Mouse (Mus musculus) intestine, embryonic 15.5 days (tissue): ENCODE data around the gene Hs6st1. TPM values are rescaled to one million over a fixed set of nuclear protein-coding genes. Genes with fewer than 3 reads are reported as not detected.

Source experiments
- ATAC-seq: fragments of 200-750 bp; cut with Nextera tagmentation; 2 replicates; pipeline ENCODE4 v1.8.0; 2017; ENCODE audit warnings: moderate TSS enrichment, moderate library complexity
- H3K27ac ChIP-seq: fragments of 300-500 bp; sonication (generic); 2 replicates; pipeline ENCODE4 v1.5.1; 2015; ENCODE audit warnings: mild to moderate bottlenecking, inconsistent platforms
- H3K27me3 ChIP-seq: fragments of 300-500 bp; sonication (generic); replicated peaks from 2 replicates; pipeline ENCODE4 v1.6.1; 2015; ENCODE audit warnings: inconsistent platforms
- H3K36me3 ChIP-seq: fragments of 300-500 bp; sonication (generic); 2 replicates; pipeline ENCODE4 v1.6.1; 2015; ENCODE audit warnings: inconsistent platforms
- H3K4me1 ChIP-seq: fragments of 300-500 bp; sonication (generic); replicated peaks from 2 replicates; pipeline ENCODE4 v1.6.1; 2015; ENCODE audit warnings: inconsistent platforms
- H3K4me2 ChIP-seq: fragments of 300-500 bp; sonication (generic); replicated peaks from 2 replicates; pipeline ENCODE4 v1.6.1; 2015; ENCODE audit warnings: mild to moderate bottlenecking, inconsistent platforms
- H3K4me3 ChIP-seq: fragments of 300-500 bp; sonication (generic); replicated peaks from 2 replicates; pipeline ENCODE4 v1.5.1; 2015; ENCODE audit warnings: inconsistent platforms
- H3K9ac ChIP-seq: fragments of 300-500 bp; sonication (generic); 2 replicates; pipeline ENCODE4 v1.6.1; 2015; ENCODE audit warnings: inconsistent platforms
- H3K9me3 ChIP-seq: fragments of 300-500 bp; sonication (generic); 2 replicates; pipeline ENCODE4 v1.6.1; 2016; ENCODE audit warnings: inconsistent platforms
- WGBS: fragments of 180-500 bp; shearing (Covaris S2); methylation state at CpG from one replicate; pipeline ENCODE4 v1.1.7; 2015; 5-methylcytosine and 5-hydroxymethylcytosine counted together
- polyA plus RNA-seq: library from polyadenylated mRNA; unstranded; fragments of >200 nt; fragmentation: Nextera tagmentation; extraction: Ambion mirVana; gene quantifications from 2 replicates; pipeline ENCODE4 v1.2.1, GENCODE M21; 2015

Hs6st1 gene
- polyA plus RNA-seq, 1 experiment from 2014 or later: 10.6 TPM

GRCm38 (mm10) chr1:36067201-36067600 lies 999 bp upstream of the Hs6st1 start:
- 71% methylated on average over 4 of the region's 4 CpGs for WGBS

GRCm38 (mm10) chr1:36067611-36068010 lies 589 bp upstream of the Hs6st1 start:
- Histone ChIP-seq H3K27ac (no peak overlapping the region), H3K9ac (peak overlapping the region; percentile 73), H3K4me2 (peak overlapping the region; percentile 90), H3K36me3 (no peaks in the 10 kb centered on the region), H3K9me3 (no peaks in the 10 kb centered on the region), H3K4me1 (peaks cover 46% of the 10 kb centered on the region), H3K4me3 (peak overlapping the region; percentile 70), H3K27me3 (no peaks in the 10 kb centered on the region)
- no peak; the same call in 1 of the 2 replicates for ATAC-seq
- 27% methylated on average over 12 of the region's 12 CpGs for WGBS

More at GRCm38 (mm10) chr1:36067201-36067600, 999 bp upstream of the Hs6st1 start:
- no peaks in the 10 kb centered on the region for H3K36me3 ChIP-seq
- ATAC-seq: no peak
- H3K27ac ChIP-seq: no peak overlapping the region
- no peaks in the 10 kb centered on the region for H3K27me3 ChIP-seq
- H3K4me1 ChIP-seq: peaks cover 45% of the 10 kb centered on the region
- no peaks in the 10 kb centered on the region for H3K9me3 ChIP-seq
- H3K4me3 ChIP-seq: no peak overlapping the region
- no peak overlapping the region for H3K4me2 ChIP-seq
- no peak overlapping the region for H3K9ac ChIP-seq

GRCm38 (mm10) chr1:36068531-36069120 lies 426 bp downstream of the Hs6st1 start:
- Histone ChIP-seq H3K27ac (peak overlapping the region; percentile 75), H3K4me1 (peaks cover 50% of the 10 kb centered on the region), H3K27me3 (no peaks in the 10 kb centered on the region), H3K4me2 (peak overlapping the region; percentile 90), H3K4me3 (peak overlapping the region; percentile 70), H3K9ac (peak overlapping the region; percentile 73), H3K36me3 (no peaks in the 10 kb centered on the region), H3K9me3 (no peaks in the 10 kb centered on the region)
- WGBS: 0% methylated on average over 62 of the region's 76 CpGs
- ATAC-seq: peak; percentile 37

GRCm38 (mm10) chr1:36069291-36069771 lies 1.1 kb downstream of the Hs6st1 start:
- Histone ChIP-seq H3K9me3 (no peaks in the 10 kb centered on the region), H3K36me3 (no peaks in the 10 kb centered on the region), H3K9ac (peak overlapping the region; percentile 73), H3K27ac (peak overlapping the region; percentile 75), H3K4me3 (peak overlapping the region; percentile 70), H3K27me3 (no peaks in the 10 kb centered on the region), H3K4me1 (peaks cover 49% of the 10 kb centered on the region), H3K4me2 (peak overlapping the region; percentile 90)
- ATAC-seq: peak; percentile 19
- WGBS: 2% methylated on average over 13 of the region's 13 CpGs

GRCm38 (mm10) chr1:36070190-36070589 lies 2.0 kb downstream of the Hs6st1 start:
- no peaks in the 10 kb centered on the region for H3K36me3 ChIP-seq
- H3K9me3 ChIP-seq: no peaks in the 10 kb centered on the region
- H3K27me3 ChIP-seq: no peaks in the 10 kb centered on the region
- peaks cover 48% of the 10 kb centered on the region for H3K4me1 ChIP-seq
- peak overlapping the region; percentile 90 for H3K4me2 ChIP-seq
- peak overlapping the region; percentile 70 for H3K4me3 ChIP-seq
- 49% methylated on average over 6 of the region's 6 CpGs for WGBS
- H3K27ac ChIP-seq: no peak overlapping the region; the same call in 1 of the 2 replicates
- H3K9ac ChIP-seq: peak overlapping the region; percentile 73
- no peak for ATAC-seq

GRCm38 (mm10) chr1:36070740-36071139 lies 2.5 kb downstream of the Hs6st1 start:
- Histone ChIP-seq H3K9ac (peak overlapping the region; percentile 73; the same call in 1 of the 2 replicates), H3K4me1 (peaks cover 54% of the 10 kb centered on the region), H3K27me3 (no peaks in the 10 kb centered on the region), H3K4me3 (peak overlapping the region; percentile 70), H3K4me2 (peak overlapping the region; percentile 90), H3K27ac (no peak overlapping the region; the same call in 1 of the 2 replicates), H3K36me3 (no peaks in the 10 kb centered on the region), H3K9me3 (no peaks in the 10 kb centered on the region)
- ATAC-seq: no peak
- WGBS: 52% methylated on average over 3 of the region's 3 CpGs

- no peaks in the 10 kb centered on the region for H3K27me3 ChIP-seq
- H3K9me3 ChIP-seq: no peaks in the 10 kb centered on the region
- ATAC-seq: 0 out of 2 replicates have a peak, but pooled peaks have one; percentile 6
- H3K4me3 ChIP-seq: peak overlapping the region; percentile 70
- peaks cover 58% of the 10 kb centered on the region for H3K4me1 ChIP-seq
- WGBS: 44% methylated on average over 7 of the region's 7 CpGs
- no peak overlapping the region for H3K9ac ChIP-seq
- H3K36me3 ChIP-seq: no peaks in the 10 kb centered on the region
- H3K27ac ChIP-seq: peak overlapping the region; percentile 25; the same call in 1 of the 2 replicates
- peak overlapping the region; percentile 90 for H3K4me2 ChIP-seq
These were observed 3.0 kb downstream of the Hs6st1 start for GRCm38 (mm10) chr1:36071176-36071575.

GRCm38 (mm10) chr1:36071611-36072010 lies 3.4 kb downstream of the Hs6st1 start:
- ATAC-seq: no peak
- peak overlapping the region; percentile 70; the same call in 1 of the 2 replicates for H3K4me3 ChIP-seq
- H3K4me1 ChIP-seq: peaks cover 63% of the 10 kb centered on the region
- H3K27ac ChIP-seq: peak overlapping the region; percentile 25; the same call in 1 of the 2 replicates
- 93% methylated on average over 3 of the region's 3 CpGs for WGBS
- no peak overlapping the region for H3K9ac ChIP-seq
- no peaks in the 10 kb centered on the region for H3K9me3 ChIP-seq
- no peaks in the 10 kb centered on the region for H3K36me3 ChIP-seq
- peak overlapping the region; percentile 90 for H3K4me2 ChIP-seq
- H3K27me3 ChIP-seq: no peaks in the 10 kb centered on the region

- H3K36me3 ChIP-seq: no peaks in the 10 kb centered on the region
- no peak for ATAC-seq
- H3K4me2 ChIP-seq: peak overlapping the region; percentile 39
- 52% methylated on average over 11 of the region's 11 CpGs for WGBS
- no peak overlapping the region for H3K9ac ChIP-seq
- H3K4me1 ChIP-seq: peaks cover 70% of the 10 kb centered on the region
- H3K9me3 ChIP-seq: no peaks in the 10 kb centered on the region
- no peaks in the 10 kb centered on the region for H3K27me3 ChIP-seq
- H3K4me3 ChIP-seq: no peak overlapping the region
- no peak overlapping the region for H3K27ac ChIP-seq
These were observed 4.7 kb downstream of the Hs6st1 start for GRCm38 (mm10) chr1:36072588-36073556.

GRCm38 (mm10) chr1:36073566-36073965 lies 5.4 kb downstream of the Hs6st1 start:
- Histone ChIP-seq H3K27me3 (no peaks in the 10 kb centered on the region), H3K9me3 (no peaks in the 10 kb centered on the region), H3K4me1 (peaks cover 76% of the 10 kb centered on the region), H3K27ac (no peak overlapping the region), H3K36me3 (no peaks in the 10 kb centered on the region), H3K4me2 (peak overlapping the region; percentile 39; the same call in 1 of the 2 replicates), H3K9ac (no peak overlapping the region), H3K4me3 (no peak overlapping the region)
- WGBS: 79% methylated on average over 8 of the region's 8 CpGs
- ATAC-seq: no peak

GRCm38 (mm10) chr1:36074197-36074596 lies 6.0 kb downstream of the Hs6st1 start:
- Histone ChIP-seq H3K4me2 (peak overlapping the region; percentile 37; the same call in 1 of the 2 replicates), H3K27ac (peak overlapping the region; percentile 54), H3K27me3 (no peaks in the 10 kb centered on the region), H3K4me1 (peaks cover 75% of the 10 kb centered on the region), H3K36me3 (no peaks in the 10 kb centered on the region), H3K9ac (no peak overlapping the region), H3K9me3 (no peaks in the 10 kb centered on the region), H3K4me3 (no peak overlapping the region)
- no peak for ATAC-seq
- 85% methylated on average over 5 of the region's 5 CpGs for WGBS

GRCm38 (mm10) chr1:36074968-36075367 lies 6.8 kb downstream of the Hs6st1 start:
- Histone ChIP-seq H3K36me3 (no peaks in the 10 kb centered on the region), H3K9me3 (no peaks in the 10 kb centered on the region), H3K27me3 (no peaks in the 10 kb centered on the region), H3K4me1 (peaks cover 76% of the 10 kb centered on the region), H3K9ac (no peak overlapping the region), H3K27ac (peak overlapping the region; percentile 71), H3K4me2 (peak overlapping the region; percentile 37; the same call in 1 of the 2 replicates), H3K4me3 (no peak overlapping the region)
- WGBS: 60% methylated on average over 7 of the region's 7 CpGs
- peak; percentile 69 for ATAC-seq
